Mouse (Mus musculus) liver, embryonic 16.5 days (tissue): Measurements from ENCODE around the gene Erg28. TPM values are rescaled to one million over a fixed set of nuclear protein-coding genes. Genes with fewer than 3 reads are reported as not detected.

ENCODE experiments used
- ATAC-seq: fragments of 200-750 bp; cut with Nextera tagmentation; 2 replicates; pipeline ENCODE4 v1.8.0; 2017; ENCODE audit warnings: low read depth, mild to moderate bottlenecking, moderate number of reproducible peaks, moderate library complexity
- H3K27ac ChIP-seq: fragments of 300-500 bp; sonication (generic); 2 replicates; pipeline ENCODE4 v1.5.1; 2014; ENCODE audit warnings: mild to moderate bottlenecking, low read length
- H3K27me3 ChIP-seq: fragments of 300-500 bp; sonication (generic); 2 replicates; pipeline ENCODE4 v1.6.1; 2014; ENCODE audit warnings: low read depth, low read length, mixed read lengths; ENCODE audit not compliant: control insufficient read depth, insufficient read depth
- H3K36me3 ChIP-seq: fragments of 300-500 bp; sonication (generic); 2 replicates; pipeline ENCODE4 v1.6.1; 2014; ENCODE audit warnings: mild to moderate bottlenecking; ENCODE audit not compliant: control insufficient read depth, insufficient read depth
- H3K4me1 ChIP-seq: fragments of 300-500 bp; sonication (generic); 2 replicates; pipeline ENCODE4 v1.6.1; 2014; ENCODE audit warnings: low read depth, low read length, mixed read lengths; ENCODE audit not compliant: control insufficient read depth
- H3K4me2 ChIP-seq: fragments of 300-500 bp; sonication (generic); 2 replicates; pipeline ENCODE4 v1.6.1; 2014; ENCODE audit warnings: low read depth, low read length, mixed read lengths
- H3K4me3 ChIP-seq: fragments of 300-500 bp; sonication (generic); 2 replicates; pipeline ENCODE4 v1.5.1; 2014; ENCODE audit warnings: low read depth, mild to moderate bottlenecking, low read length
- H3K9ac ChIP-seq: fragments of 300-500 bp; sonication (generic); 2 replicates; pipeline ENCODE4 v1.6.1; 2014; ENCODE audit warnings: low read depth, low read length
- H3K9me3 ChIP-seq: fragments of 300-500 bp; sonication (generic); replicated peaks from 2 replicates; pipeline ENCODE4 v1.6.1; 2016; ENCODE audit warnings: low read length; ENCODE audit not compliant: control insufficient read depth
- WGBS: fragments of 180-500 bp; shearing (Covaris S2); extraction: QIAGEN DNeasy Blood & Tissue Kit; methylation state at CpG from one replicate; pipeline ENCODE4 v1.1.7; 2014; ENCODE audit not compliant: insufficient replicate concordance; 5-methylcytosine and 5-hydroxymethylcytosine counted together
- polyA plus RNA-seq: library from polyadenylated mRNA; unstranded; fragments of >200 nt; fragmentation: Nextera tagmentation; extraction: Ambion mirVana; gene quantifications from 2 replicates; pipeline ENCODE4 v1.2.1, GENCODE M21; 2015

The Erg28 gene
- polyA plus RNA-seq, 1 experiment from 2014 or later, result 83.0 TPM

DNA sequence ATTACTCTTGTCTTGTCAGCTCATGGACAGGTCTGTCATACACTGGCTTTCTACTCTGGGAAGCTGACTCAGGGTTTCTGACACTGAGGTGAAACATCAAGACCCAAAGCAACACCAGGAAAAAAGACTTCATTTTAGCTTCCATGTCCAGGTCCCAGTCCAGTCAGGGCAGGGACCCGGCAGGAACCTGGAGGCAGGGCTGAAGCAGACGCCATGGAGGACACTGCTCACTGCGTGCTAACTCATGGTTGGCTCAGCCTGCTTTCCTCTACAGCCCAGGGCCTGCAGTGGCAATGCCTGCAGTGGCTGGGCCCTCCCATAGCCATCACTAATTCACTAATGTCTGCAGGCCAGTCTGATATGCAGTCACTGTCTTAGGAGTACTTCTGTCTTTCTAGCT is 4.5 kb upstream of the Erg28 start:
- H3K4me2 ChIP-seq, result no peak overlapping the region
- peaks cover 9% of the 10 kb centered on the region for H3K4me1 ChIP-seq
- no peak overlapping the region for H3K27ac ChIP-seq
- WGBS, result 85% methylated on average over 3 of the region's 3 CpGs
- H3K9me3 ChIP-seq, result no peaks in the 10 kb centered on the region
- H3K36me3 ChIP-seq, result no peaks in the 10 kb centered on the region
- no peak overlapping the region for H3K4me3 ChIP-seq
- no peaks in the 10 kb centered on the region for H3K27me3 ChIP-seq
- H3K9ac ChIP-seq, result no peak overlapping the region
- ATAC-seq, result no peak

DNA sequence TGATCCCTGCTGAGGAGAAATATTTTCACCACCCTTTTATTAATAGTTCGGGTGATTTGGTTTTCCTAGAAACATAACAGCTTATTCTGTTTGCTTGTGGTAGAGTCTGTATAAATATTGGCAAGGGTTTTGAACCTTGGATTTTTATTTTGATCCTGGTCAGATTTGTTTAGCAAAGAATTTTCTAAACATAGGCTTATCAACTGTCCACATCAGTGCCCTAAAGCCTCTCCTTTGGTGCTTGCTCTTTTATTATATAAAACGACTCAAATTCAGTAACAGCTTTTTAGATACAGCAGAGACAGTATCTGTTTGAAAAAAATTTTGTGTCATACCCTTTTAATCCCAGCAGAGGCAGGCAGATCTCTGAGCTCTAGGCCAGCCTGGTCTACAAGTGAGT is 1.5 kb upstream of the Erg28 start:
- peak overlapping the region; percentile 29 for H3K4me3 ChIP-seq
- 36% methylated on average over 2 of the region's 2 CpGs for WGBS
- no peaks in the 10 kb centered on the region for H3K9me3 ChIP-seq
- H3K9ac ChIP-seq, result no peak overlapping the region
- no peaks in the 10 kb centered on the region for H3K27me3 ChIP-seq
- H3K4me2 ChIP-seq, result peak overlapping the region; percentile 91
- peaks cover 18% of the 10 kb centered on the region for H3K4me1 ChIP-seq
- peaks cover 5% of the 10 kb centered on the region; the same call in 1 of the 2 replicates for H3K36me3 ChIP-seq
- no peak for ATAC-seq
- no peak overlapping the region for H3K27ac ChIP-seq

DNA sequence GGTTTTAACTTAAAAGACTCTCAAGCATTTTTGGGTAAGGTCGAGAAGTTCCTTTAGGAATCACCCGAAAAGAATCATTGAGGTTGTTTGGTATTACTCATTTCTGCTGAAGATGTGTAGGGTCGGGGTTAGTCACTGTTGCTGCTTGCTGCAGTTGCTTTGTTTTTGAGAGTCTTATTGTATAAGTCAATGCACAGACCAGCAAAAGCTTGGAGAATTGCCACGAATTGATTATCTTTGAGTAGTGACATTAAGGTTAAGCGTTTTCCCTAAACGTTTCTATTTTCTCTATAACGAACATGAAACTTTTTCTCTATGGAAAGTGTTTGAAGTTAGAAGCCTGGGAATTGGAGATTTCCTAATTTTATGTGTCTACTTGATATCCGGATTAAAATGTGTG is 1.0 kb upstream of the Erg28 start:
- Histone ChIP-seq H3K27me3 (no peaks in the 10 kb centered on the region), H3K4me3 (peak overlapping the region; percentile 82), H3K4me1 (peaks cover 18% of the 10 kb centered on the region), H3K36me3 (peaks cover 5% of the 10 kb centered on the region; the same call in 1 of the 2 replicates), H3K4me2 (peak overlapping the region; percentile 91), H3K9ac (peak overlapping the region; percentile 86), H3K9me3 (no peaks in the 10 kb centered on the region), H3K27ac (peak overlapping the region; percentile 98)
- 7% methylated on average over 8 of the region's 8 CpGs for WGBS
- no peak for ATAC-seq

DNA sequence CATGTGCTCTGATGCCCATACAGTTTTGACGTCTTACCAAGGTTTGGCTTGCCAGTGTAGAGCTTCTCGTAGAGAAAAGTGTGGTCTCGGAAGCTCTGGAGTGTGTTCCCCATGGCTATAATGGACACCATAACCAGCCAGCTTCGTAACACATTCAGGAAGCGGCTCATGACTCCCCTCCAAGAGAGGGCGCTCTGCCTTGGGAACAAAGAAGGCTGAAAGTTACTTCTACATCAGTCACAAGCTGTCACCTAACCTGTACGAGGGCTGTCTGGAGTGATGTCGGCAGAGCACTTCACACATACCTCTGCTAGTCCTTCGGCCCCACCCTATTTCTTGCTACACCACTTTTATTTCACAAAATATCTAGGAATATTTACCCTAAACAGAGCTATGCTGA is 2.3 kb downstream of the Erg28 start:
- Histone ChIP-seq H3K4me1 (peaks cover 18% of the 10 kb centered on the region), H3K27ac (no peak overlapping the region), H3K27me3 (no peaks in the 10 kb centered on the region), H3K9ac (no peak overlapping the region), H3K36me3 (peaks cover 5% of the 10 kb centered on the region; the same call in 1 of the 2 replicates), H3K4me3 (no peak overlapping the region), H3K9me3 (no peaks in the 10 kb centered on the region), H3K4me2 (no peak overlapping the region)
- ATAC-seq, result no peak
- WGBS, result 70% methylated on average over 9 of the region's 9 CpGs

DNA sequence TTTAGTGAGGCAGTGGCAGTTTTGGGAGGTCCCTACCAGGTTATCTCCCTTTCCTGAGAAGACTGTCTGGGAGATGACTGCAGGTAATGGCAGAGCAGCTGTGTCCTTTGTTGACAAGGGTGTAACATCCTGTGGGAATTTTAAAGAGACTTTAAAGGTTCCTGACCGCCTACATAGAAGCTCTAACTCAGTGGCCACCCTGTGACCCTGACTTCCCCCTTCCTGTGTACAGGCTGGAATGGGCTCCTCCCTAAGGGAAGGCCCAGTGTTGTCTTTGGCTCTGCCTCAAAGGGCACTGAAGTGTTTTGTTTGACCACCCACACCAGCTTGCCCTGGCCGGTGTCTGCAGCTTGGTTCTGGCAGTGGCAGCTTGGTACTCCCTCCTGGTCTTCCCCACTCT is 10.8 kb downstream of the Erg28 start:
- Histone ChIP-seq H3K36me3 (peaks cover 6% of the 10 kb centered on the region), H3K27ac (no peak overlapping the region), H3K4me1 (no peaks in the 10 kb centered on the region), H3K27me3 (no peaks in the 10 kb centered on the region), H3K9ac (no peak overlapping the region), H3K4me3 (no peak overlapping the region), H3K4me2 (no peak overlapping the region), H3K9me3 (no peaks in the 10 kb centered on the region)
- ATAC-seq, result peak; percentile 79
- WGBS, result 71% methylated on average over 2 of the region's 2 CpGs

DNA sequence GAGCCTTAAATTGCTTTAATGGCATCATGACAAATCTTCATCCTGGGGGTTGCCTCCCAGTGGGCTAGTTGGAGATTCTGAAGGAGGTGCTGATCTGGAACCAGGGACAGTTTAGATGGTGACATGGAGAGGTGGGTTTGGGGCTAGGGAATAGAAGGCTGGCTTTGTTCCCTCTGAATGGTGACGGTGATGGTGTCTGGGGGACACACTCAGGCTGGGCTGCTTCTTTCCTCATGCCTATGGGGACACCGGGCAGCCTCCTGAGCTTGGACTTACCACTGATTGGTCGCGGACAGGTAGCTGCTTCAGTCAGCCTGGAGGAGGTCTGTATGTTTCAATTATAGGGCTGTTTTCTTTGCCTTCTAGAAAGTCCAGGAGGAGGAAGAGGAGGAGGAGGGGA is 12.7 kb downstream of the Erg28 start:
- no peak overlapping the region for H3K4me3 ChIP-seq
- no peak for ATAC-seq
- 89% methylated on average over 4 of the region's 4 CpGs for WGBS
- no peaks in the 10 kb centered on the region for H3K4me1 ChIP-seq
- no peak overlapping the region for H3K9ac ChIP-seq
- peaks cover 6% of the 10 kb centered on the region for H3K36me3 ChIP-seq
- H3K4me2 ChIP-seq, result no peak overlapping the region
- H3K27me3 ChIP-seq, result no peaks in the 10 kb centered on the region
- no peak overlapping the region for H3K27ac ChIP-seq
- no peaks in the 10 kb centered on the region for H3K9me3 ChIP-seq

DNA sequence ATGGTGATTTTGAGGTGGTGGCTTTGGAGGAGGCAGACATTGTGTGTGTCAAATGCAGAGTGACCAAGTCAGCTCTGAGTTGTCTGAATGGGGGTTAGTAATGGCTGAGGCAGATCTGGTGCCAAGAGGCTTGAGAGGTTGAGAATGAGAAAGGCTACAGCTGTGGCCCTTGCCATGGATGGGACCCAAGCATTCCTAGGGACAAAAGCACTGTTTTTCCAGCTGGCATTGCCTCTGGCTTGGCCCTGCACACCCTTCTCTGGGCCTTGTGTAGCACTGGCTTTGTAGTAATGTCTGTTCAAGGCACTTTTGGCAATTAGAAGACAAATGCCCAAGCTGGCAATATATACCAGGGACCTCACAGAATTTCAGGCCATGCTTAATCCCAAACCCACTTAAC is 13.4 kb downstream of the Erg28 start:
- Histone ChIP-seq H3K27ac (no peak overlapping the region), H3K9ac (no peak overlapping the region), H3K4me1 (no peaks in the 10 kb centered on the region), H3K9me3 (no peaks in the 10 kb centered on the region), H3K4me2 (no peak overlapping the region), H3K27me3 (no peaks in the 10 kb centered on the region), H3K4me3 (no peak overlapping the region), H3K36me3 (peaks cover 6% of the 10 kb centered on the region)
- no peak for ATAC-seq

DNA sequence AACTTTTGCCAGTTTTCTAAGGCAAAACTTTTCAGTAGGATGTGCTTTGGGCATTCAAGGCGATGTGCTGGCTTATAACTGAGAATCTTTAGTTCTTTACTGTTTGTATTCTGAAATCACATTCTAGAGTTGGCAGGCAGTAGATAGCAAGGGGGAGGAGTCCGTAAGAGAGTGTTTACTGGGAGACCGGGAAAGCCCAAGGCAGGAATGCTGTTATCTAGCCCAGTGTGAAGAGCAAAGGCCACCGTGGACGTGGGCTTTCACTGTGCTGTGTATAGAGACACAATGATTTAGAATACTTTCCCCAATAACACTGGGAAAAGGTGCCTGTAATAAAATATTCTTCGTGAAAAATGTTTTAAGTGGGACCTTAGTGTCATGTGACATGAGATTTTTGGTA is 14.6 kb downstream of the Erg28 start:
- H3K4me1 ChIP-seq, result no peaks in the 10 kb centered on the region
- H3K9ac ChIP-seq, result no peak overlapping the region
- H3K27me3 ChIP-seq, result no peaks in the 10 kb centered on the region
- H3K4me2 ChIP-seq, result no peak overlapping the region
- H3K9me3 ChIP-seq, result no peaks in the 10 kb centered on the region
- no peak overlapping the region for H3K4me3 ChIP-seq
- peak overlapping the region; percentile 18; the same call in 1 of the 2 replicates for H3K27ac ChIP-seq
- 46% methylated on average over 6 of the region's 6 CpGs for WGBS
- no peaks in the 10 kb centered on the region; the same call in 1 of the 2 replicates for H3K36me3 ChIP-seq
- peak; percentile 78 for ATAC-seq

DNA sequence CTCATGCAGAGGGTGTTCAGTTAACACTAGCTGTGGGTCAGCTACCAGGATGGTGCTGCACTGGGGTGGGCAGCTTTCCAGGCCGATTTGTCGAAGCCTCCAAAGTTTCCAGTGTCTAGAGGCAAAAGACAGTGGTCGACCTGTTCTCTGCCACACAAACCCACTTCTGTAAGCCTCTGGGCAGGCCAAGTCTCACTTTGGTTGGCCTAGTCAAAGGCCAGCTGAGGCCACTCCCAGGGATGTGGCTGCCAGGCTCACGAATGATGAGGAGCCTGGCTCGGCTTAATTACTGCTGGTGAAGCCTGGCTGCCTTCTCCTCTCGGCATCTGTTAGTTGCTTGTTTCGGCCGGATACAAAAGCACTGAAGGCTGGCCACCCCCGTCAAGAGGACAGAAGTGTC is 24.3 kb downstream of the Erg28 start:
- no peaks in the 10 kb centered on the region for H3K36me3 ChIP-seq
- no peaks in the 10 kb centered on the region for H3K27me3 ChIP-seq
- no peak overlapping the region for H3K9ac ChIP-seq
- no peaks in the 10 kb centered on the region for H3K4me1 ChIP-seq
- no peak overlapping the region for H3K4me2 ChIP-seq
- ATAC-seq, result no peak
- H3K27ac ChIP-seq, result no peak overlapping the region
- H3K9me3 ChIP-seq, result no peaks in the 10 kb centered on the region
- WGBS, result 62% methylated on average over 9 of the region's 9 CpGs
- no peak overlapping the region for H3K4me3 ChIP-seq

DNA sequence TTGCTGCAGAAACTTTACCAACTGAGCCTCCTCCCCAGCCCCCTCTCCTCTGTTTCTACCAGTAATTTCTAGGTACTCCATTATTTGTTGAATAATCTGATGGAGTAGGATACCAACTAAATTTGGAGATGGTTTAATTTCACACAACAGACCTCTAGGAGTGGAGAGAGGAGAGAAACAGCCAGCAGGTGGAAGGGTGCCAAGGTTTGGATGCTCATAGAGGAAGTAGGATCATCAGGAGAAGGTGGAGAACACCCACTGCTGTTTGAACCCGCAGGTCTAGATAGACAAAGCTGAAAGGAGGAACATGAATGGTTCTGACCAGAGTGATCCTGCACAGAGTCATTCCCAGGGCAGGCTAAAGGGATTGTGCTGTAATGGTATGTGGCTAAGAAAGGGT is 28.8 kb downstream of the Erg28 start:
- no peaks in the 10 kb centered on the region for H3K9me3 ChIP-seq
- H3K9ac ChIP-seq, result no peak overlapping the region
- no peaks in the 10 kb centered on the region for H3K4me1 ChIP-seq
- no peak overlapping the region for H3K4me3 ChIP-seq
- H3K4me2 ChIP-seq, result no peak overlapping the region
- no peak for ATAC-seq
- no peaks in the 10 kb centered on the region for H3K36me3 ChIP-seq
- no peak overlapping the region for H3K27ac ChIP-seq
- no peaks in the 10 kb centered on the region for H3K27me3 ChIP-seq
- 54% methylated on average over 1 of the region's 1 CpGs for WGBS
